Mouse (Mus musculus) heart, embryonic 13.5 days (tissue): ENCODE results near the gene Surf4. TPM values are rescaled to one million over a fixed set of nuclear protein-coding genes. Genes with fewer than 3 reads are reported as not detected.

ENCODE experiments used
- ATAC-seq: fragments of 200-750 bp; cut with Nextera tagmentation; 2 replicates; pipeline ENCODE4 v1.8.0; 2017; ENCODE audit warnings: moderate TSS enrichment; ENCODE audit not compliant: insufficient number of reproducible peaks, low FRiP score, low TSS enrichment; ENCODE audit errors: extremely low read depth
- H3K27ac ChIP-seq: fragments of 300-500 bp; sonication (generic); replicated peaks from 2 replicates; pipeline ENCODE4 v1.5.1; 2015; ENCODE audit warnings: moderate library complexity, mild to moderate bottlenecking, inconsistent platforms
- H3K27me3 ChIP-seq: fragments of 300-500 bp; sonication (generic); replicated peaks from 2 replicates; pipeline ENCODE4 v1.6.1; 2015; ENCODE audit warnings: mild to moderate bottlenecking, inconsistent platforms
- H3K36me3 ChIP-seq: fragments of 300-500 bp; sonication (generic); 2 replicates; pipeline ENCODE4 v1.6.1; 2015; ENCODE audit warnings: mild to moderate bottlenecking, inconsistent platforms
- H3K4me1 ChIP-seq: fragments of 300-500 bp; sonication (generic); 2 replicates; pipeline ENCODE4 v1.6.1; 2015; ENCODE audit warnings: inconsistent platforms
- H3K4me2 ChIP-seq: fragments of 300-500 bp; sonication (generic); 2 replicates; pipeline ENCODE4 v1.6.1; 2015; ENCODE audit warnings: inconsistent platforms, mild to moderate bottlenecking, moderate library complexity
- H3K4me3 ChIP-seq: fragments of 300-500 bp; sonication (generic); 2 replicates; pipeline ENCODE4 v1.5.1; 2015; ENCODE audit warnings: moderate library complexity, mild to moderate bottlenecking, inconsistent platforms
- H3K9ac ChIP-seq: fragments of 300-500 bp; sonication (generic); 2 replicates; pipeline ENCODE4 v1.6.1; 2015; ENCODE audit warnings: inconsistent platforms, mild to moderate bottlenecking, moderate library complexity
- H3K9me3 ChIP-seq: fragments of 300-500 bp; sonication (generic); 2 replicates; pipeline ENCODE4 v1.6.1; 2016; ENCODE audit warnings: inconsistent platforms
- WGBS: fragments of 180-500 bp; shearing (Covaris S2); methylation state at CpG from one replicate; pipeline ENCODE4 v1.1.7; 2015; ENCODE audit warnings: mixed read lengths; 5-methylcytosine and 5-hydroxymethylcytosine counted together
- polyA plus RNA-seq: library from polyadenylated mRNA; unstranded; fragments of >200 nt; fragmentation: Nextera tagmentation; extraction: Ambion mirVana; gene quantifications from 2 replicates; pipeline ENCODE4 v1.2.1, GENCODE M21; 2015

Surf4 gene
- polyA plus RNA-seq, 1 experiment from 2014 or later: 187 TPM

DNA sequence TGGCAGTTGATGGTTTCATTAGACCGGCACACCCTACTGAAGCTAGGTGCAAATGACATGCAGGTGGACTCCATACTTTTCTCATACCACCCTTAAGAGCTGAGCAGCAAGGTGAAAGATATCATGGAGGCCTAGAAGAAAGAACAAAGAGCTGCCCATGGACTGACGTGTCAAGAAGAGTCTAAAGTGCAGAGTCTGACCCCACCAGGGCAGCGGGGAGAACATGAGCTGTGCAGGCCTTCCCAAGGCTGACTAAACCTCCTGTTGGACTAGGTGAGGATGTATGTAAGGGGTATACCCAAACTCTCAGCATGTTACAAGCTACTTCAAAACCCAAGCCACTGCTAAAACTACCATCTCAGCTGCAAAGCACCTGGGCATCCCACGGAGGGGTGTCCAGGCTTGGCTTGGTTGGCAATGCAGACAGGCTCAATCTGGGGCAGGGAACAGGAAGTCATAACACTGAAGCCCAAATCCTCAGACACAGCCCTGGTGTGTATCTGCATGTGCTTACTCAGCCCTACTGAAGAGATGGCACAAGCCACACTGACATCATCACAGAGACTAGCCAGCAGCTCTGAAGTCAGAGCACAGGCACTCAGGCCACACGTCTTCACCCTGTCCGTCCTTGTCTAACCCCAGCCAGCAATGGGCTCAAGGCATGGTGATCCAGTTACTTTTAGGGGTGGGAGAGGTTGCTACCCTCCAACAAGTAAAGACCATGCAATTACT, 5.8 kb downstream of the Surf4 start:
- Histone ChIP-seq H3K9me3 (no peaks in the 10 kb centered on the region), H3K27ac (no peak overlapping the region), H3K9ac (no peak overlapping the region), H3K36me3 (peaks cover 90% of the 10 kb centered on the region), H3K27me3 (no peaks in the 10 kb centered on the region), H3K4me3 (no peak overlapping the region), H3K4me1 (peaks cover 47% of the 10 kb centered on the region), H3K4me2 (no peak overlapping the region)
- no peak for ATAC-seq
- WGBS: 79% methylated on average over 6 of the region's 6 CpGs

DNA sequence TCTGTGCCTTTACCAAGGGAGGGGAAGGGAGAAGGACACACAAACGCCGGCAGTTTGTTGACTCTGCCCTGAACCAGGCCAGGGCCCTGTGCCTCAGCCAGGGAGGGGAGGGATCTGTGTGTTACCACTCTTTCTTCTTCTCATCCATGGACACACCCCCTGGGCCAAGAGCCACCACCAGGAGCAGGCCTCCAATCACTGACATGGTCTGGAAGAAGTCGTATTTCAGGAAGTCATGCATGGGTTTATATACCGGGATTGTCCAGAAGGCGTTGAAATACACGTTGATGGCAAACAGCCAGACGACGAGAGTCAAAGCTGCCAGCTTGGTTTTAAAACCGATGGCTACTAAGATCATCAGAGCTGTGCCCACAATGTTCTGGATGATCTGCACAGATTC, 11.9 kb downstream of the Surf4 start:
- Histone ChIP-seq H3K4me2 (no peak overlapping the region), H3K4me3 (no peak overlapping the region), H3K9ac (no peak overlapping the region), H3K36me3 (peaks cover 89% of the 10 kb centered on the region), H3K4me1 (peaks cover 26% of the 10 kb centered on the region), H3K27ac (peak overlapping the region; percentile 45), H3K9me3 (no peaks in the 10 kb centered on the region), H3K27me3 (no peaks in the 10 kb centered on the region)
- ATAC-seq: no peak
- 51% methylated on average over 9 of the region's 9 CpGs for WGBS

DNA sequence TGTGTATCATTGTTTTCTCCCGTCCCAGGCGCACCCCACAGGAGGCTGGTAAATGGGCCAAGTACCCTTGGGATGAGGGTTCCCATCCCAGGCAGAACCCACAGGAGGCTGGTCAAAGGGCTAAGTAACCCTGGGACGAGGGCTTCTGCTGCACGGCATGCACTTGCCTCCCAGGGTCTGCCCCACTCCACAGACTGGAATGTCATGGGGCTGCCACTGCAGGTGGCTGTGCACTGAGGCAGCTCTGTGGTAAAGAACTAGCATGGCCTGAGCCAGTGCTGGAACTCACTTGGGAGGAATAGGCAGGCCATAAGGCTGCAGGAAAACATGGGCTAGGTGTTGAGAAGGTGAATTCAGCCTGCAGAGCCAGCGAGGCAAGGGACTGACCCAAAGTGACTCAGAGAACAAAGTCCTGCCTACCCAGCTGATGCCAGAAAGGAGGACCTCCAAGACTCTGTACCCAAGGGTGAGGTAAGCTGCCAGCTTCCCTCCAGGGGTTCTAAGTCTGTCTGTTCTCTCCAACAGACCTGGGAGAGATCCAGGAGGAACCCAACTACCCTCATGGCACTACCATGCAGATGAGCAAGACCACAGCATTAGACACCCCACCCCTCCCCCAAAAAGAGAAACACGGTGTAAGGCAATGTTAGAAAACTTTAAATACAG, 13.4 kb downstream of the Surf4 start:
- H3K27me3 ChIP-seq: no peaks in the 10 kb centered on the region
- ATAC-seq: no peak
- no peak overlapping the region for H3K9ac ChIP-seq
- peaks cover 34% of the 10 kb centered on the region for H3K4me1 ChIP-seq
- H3K36me3 ChIP-seq: peaks cover 75% of the 10 kb centered on the region
- H3K9me3 ChIP-seq: no peaks in the 10 kb centered on the region
- H3K4me2 ChIP-seq: no peak overlapping the region
- WGBS: 88% methylated on average over 6 of the region's 6 CpGs
- H3K4me3 ChIP-seq: no peak overlapping the region
- H3K27ac ChIP-seq: no peak overlapping the region

DNA sequence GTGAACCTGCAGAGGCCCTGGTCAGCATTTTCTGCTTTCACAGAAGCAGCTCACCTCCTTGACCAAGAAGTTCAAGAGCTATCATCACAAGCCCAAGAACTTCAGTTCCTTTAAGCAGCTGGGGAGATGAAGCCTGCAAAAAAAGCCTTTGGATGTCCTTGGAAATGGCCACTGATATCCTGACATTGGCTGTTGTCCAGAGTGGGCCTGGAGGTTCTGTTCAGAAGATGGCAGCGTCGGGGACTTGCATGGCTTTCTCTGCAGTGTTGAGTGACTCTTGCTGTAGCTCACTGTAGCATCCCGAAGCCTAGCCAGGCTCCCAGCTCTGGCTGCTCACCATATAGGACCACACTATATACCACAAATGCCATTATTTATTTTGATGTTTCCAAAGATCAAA, 14.0 kb downstream of the Surf4 start:
- H3K36me3 ChIP-seq: peaks cover 68% of the 10 kb centered on the region

DNA sequence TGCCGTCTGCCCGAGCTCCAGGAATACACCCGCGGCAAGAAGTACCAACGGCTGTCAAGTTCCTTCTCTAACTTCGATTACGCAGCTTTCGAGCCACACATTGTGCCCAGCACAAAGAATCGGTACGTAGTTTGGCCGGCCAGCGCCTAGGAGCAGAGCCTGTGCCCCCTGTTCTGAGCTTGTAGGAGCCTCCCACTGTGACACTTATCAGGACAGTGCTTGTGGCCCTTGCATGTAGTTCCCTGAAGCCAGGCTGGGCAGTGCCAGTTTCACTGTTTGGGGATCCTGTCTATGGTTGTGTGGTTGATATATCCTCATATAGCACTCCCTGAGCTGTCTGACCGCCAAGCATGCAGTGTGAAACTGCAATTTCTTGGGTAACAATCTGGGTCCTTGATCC, 17.0 kb downstream of the Surf4 start:
- Histone ChIP-seq H3K27me3 (no peaks in the 10 kb centered on the region), H3K27ac (peak overlapping the region; percentile 82), H3K9me3 (no peaks in the 10 kb centered on the region), H3K4me1 (peaks cover 50% of the 10 kb centered on the region), H3K36me3 (peaks cover 68% of the 10 kb centered on the region), H3K9ac (peak overlapping the region; percentile 92), H3K4me3 (peak overlapping the region; percentile 87), H3K4me2 (peak overlapping the region; percentile 100)
- WGBS: 2% methylated on average over 13 of the region's 13 CpGs
- ATAC-seq: no peak

More for the DNA sequence above, 14.0 kb downstream of the Surf4 start:
- ATAC-seq: no peak
- Histone ChIP-seq H3K4me3 (no peak overlapping the region), H3K27me3 (no peaks in the 10 kb centered on the region), H3K27ac (no peak overlapping the region), H3K9me3 (no peaks in the 10 kb centered on the region), H3K4me2 (no peak overlapping the region), H3K9ac (no peak overlapping the region), H3K4me1 (peaks cover 40% of the 10 kb centered on the region)
- WGBS: 80% methylated on average over 3 of the region's 3 CpGs

GRCm38 (mm10) chr2:26915927-26916728, 17.6 kb downstream of the Surf4 start, which contains the start of the genes Surf2 and Surf1:
Gene Surf2 (plus strand): TSS chr2:26916367.
Gene Surf1 (minus strand): TSS chr2:26916530.
- Histone ChIP-seq H3K27me3 (no peaks in the 10 kb centered on the region), H3K36me3 (peaks cover 67% of the 10 kb centered on the region), H3K9ac (peak within 1 kb of the TSS; percentile 92), H3K4me3 (peak within 1 kb of the TSS; percentile 87), H3K9me3 (no peaks in the 10 kb centered on the region), H3K4me1 (peaks cover 50% of the 10 kb centered on the region), H3K4me2 (peak within 1 kb of the TSS; percentile 100), H3K27ac (peak within 1 kb of the TSS; percentile 82)
- peak; percentile 61 for ATAC-seq
- WGBS: 1% methylated on average over 47 of the region's 47 CpGs

GRCm38 (mm10) chr2:26914148-26914941, 19.4 kb downstream of the Surf4 start:
- 61% methylated on average over 8 of the region's 8 CpGs for WGBS
- Histone ChIP-seq H3K27ac (no peak overlapping the region), H3K4me2 (no peak overlapping the region), H3K36me3 (peaks cover 50% of the 10 kb centered on the region), H3K27me3 (no peaks in the 10 kb centered on the region), H3K9ac (no peak overlapping the region), H3K4me1 (peaks cover 57% of the 10 kb centered on the region), H3K9me3 (no peaks in the 10 kb centered on the region), H3K4me3 (no peak overlapping the region)
- ATAC-seq: no peak

GRCm38 (mm10) chr2:26913416-26914147, 20.1 kb downstream of the Surf4 start:
- Histone ChIP-seq H3K36me3 (peaks cover 42% of the 10 kb centered on the region), H3K4me1 (peaks cover 64% of the 10 kb centered on the region), H3K4me3 (peak overlapping the region; percentile 3; the same call in 1 of the 2 replicates), H3K27me3 (no peaks in the 10 kb centered on the region), H3K4me2 (no peak overlapping the region), H3K27ac (no peak overlapping the region), H3K9me3 (no peaks in the 10 kb centered on the region), H3K9ac (no peak overlapping the region)
- no peak for ATAC-seq
- WGBS: 73% methylated on average over 17 of the region's 17 CpGs

DNA sequence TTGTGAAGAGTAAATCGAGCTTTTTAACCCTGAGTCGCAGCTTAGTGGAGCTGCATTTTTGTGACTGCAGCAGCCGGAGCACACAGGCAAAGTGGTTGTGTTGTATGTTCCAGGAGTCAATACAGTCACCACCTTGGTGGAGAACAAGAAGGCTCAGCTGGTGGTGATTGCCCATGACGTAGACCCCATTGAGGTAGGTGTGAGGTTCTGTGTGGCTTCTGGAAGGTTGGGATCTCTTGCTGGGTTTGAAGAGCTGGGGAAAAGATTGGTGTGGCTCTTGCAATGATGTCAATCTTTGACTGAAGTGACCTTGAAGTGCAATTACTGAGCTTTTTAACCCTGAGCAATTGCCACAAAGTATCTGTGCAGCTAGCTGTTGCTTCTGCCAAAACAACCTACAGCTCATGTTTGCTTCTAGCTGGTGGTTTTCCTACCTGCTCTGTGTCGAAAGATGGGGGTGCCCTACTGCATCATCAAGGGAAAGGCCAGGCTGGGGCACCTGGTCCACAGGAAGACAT, 21.4 kb downstream of the Surf4 start:
- Histone ChIP-seq H3K4me2 (peak overlapping the region; percentile 86), H3K4me1 (peaks cover 63% of the 10 kb centered on the region), H3K4me3 (peak overlapping the region; percentile 96), H3K27me3 (no peaks in the 10 kb centered on the region), H3K36me3 (peaks cover 47% of the 10 kb centered on the region), H3K9ac (peak overlapping the region; percentile 100), H3K9me3 (no peaks in the 10 kb centered on the region), H3K27ac (no peak overlapping the region)
- 67% methylated on average over 5 of the region's 5 CpGs for WGBS
- no peak for ATAC-seq
